Mouse (Mus musculus) thymus, postnatal 0 days (tissue): ENCODE results near the gene Jak1. TPM values are rescaled to one million over a fixed set of nuclear protein-coding genes. Genes with fewer than 3 reads are reported as not detected.

Experiments used
- DNase-seq: peaks from one replicate; pipeline ENCODE4 v3.0.0-alpha.2; 2015; ENCODE audit warnings: low spot score
- polyA plus RNA-seq: library from polyadenylated mRNA; unstranded; fragments of >200 nt; fragmentation: Nextera tagmentation; extraction: Ambion mirVana; gene quantifications from 2 replicates; pipeline ENCODE4 v1.2.1, GENCODE M21; 2015

The Jak1 gene
- polyA plus RNA-seq, 1 experiment from 2014 or later, result 151 TPM

- no peak for DNase-seq
Observed at GRCm38 (mm10) chr4:101239313-101240162, 25.5 kb downstream of the Jak1 start.

GRCm38 (mm10) chr4:101238589-101238988, 26.5 kb downstream of the Jak1 start:
- no peak for DNase-seq

GRCm38 (mm10) chr4:101236797-101237196, 28.3 kb downstream of the Jak1 start:
- DNase-seq, result no peak

GRCm38 (mm10) chr4:101235964-101236363, 29.1 kb downstream of the Jak1 start:
- no peak for DNase-seq

GRCm38 (mm10) chr4:101234753-101235152, 30.3 kb downstream of the Jak1 start:
- no peak for DNase-seq

- DNase-seq, result no peak
Observed at GRCm38 (mm10) chr4:101234332-101234731, 30.8 kb downstream of the Jak1 start.

- no peak for DNase-seq
Observed at GRCm38 (mm10) chr4:101230621-101231020, 34.5 kb downstream of the Jak1 start.

GRCm38 (mm10) chr4:101227398-101227797, 37.7 kb downstream of the Jak1 start:
- DNase-seq, result no peak

- DNase-seq, result no peak
Observed at GRCm38 (mm10) chr4:101225984-101226383, 39.1 kb downstream of the Jak1 start.

- DNase-seq, result no peak
Observed at GRCm38 (mm10) chr4:101220946-101221345, 44.1 kb downstream of the Jak1 start.

GRCm38 (mm10) chr4:101219839-101220238, 45.2 kb downstream of the Jak1 start:
- DNase-seq, result no peak

- peak; percentile 57 for DNase-seq
Observed at GRCm38 (mm10) chr4:101217026-101217540, 48.0 kb downstream of the Jak1 start.

GRCm38 (mm10) chr4:101216286-101216685, 48.8 kb downstream of the Jak1 start:
- no peak for DNase-seq

GRCm38 (mm10) chr4:101213477-101213876, 51.6 kb downstream of the Jak1 start:
- DNase-seq, result no peak

- no peak for DNase-seq
Observed at GRCm38 (mm10) chr4:101207492-101207891, 57.6 kb downstream of the Jak1 start.

- no peak for DNase-seq
Observed at GRCm38 (mm10) chr4:101203518-101203917, 61.6 kb downstream of the Jak1 start.

- DNase-seq, result no peak
Observed at GRCm38 (mm10) chr4:101202626-101203025, 62.5 kb downstream of the Jak1 start.

GRCm38 (mm10) chr4:101199433-101200081, 65.5 kb downstream of the Jak1 start:
- DNase-seq, result peak; percentile 45

GRCm38 (mm10) chr4:101198333-101198732, 66.7 kb downstream of the Jak1 start:
- no peak for DNase-seq

GRCm38 (mm10) chr4:101197421-101198170, 67.5 kb downstream of the Jak1 start:
- DNase-seq, result no peak

GRCm38 (mm10) chr4:101196407-101196806, 68.7 kb downstream of the Jak1 start:
- DNase-seq, result no peak

GRCm38 (mm10) chr4:101194170-101194569, 70.9 kb downstream of the Jak1 start:
- no peak for DNase-seq
